Mouse (Mus musculus) MEL (cell line): ENCODE measurements around the gene Alppl2. TPM values are rescaled to one million over a fixed set of nuclear protein-coding genes. Genes with fewer than 3 reads are reported as not detected.

Source experiments
- DNase-seq: peaks from one replicate; pipeline ENCODE4 v3.0.0; 2011; ENCODE audit warnings: low read depth, low spot score
- H3K27ac ChIP-seq: 2 replicates; pipeline ENCODE4 v1.5.1; 2012; ENCODE audit warnings: low read depth, mild to moderate bottlenecking, control low read depth, low read length, moderate library complexity; ENCODE audit not compliant: control insufficient read depth
- H3K27me3 ChIP-seq, 2 experiments: fragments of 150-350 bp in 1 of 2; sonication (generic) in 1 of 2; 2 replicates each; pipeline ENCODE4 v1.6.1; 2012; ENCODE audit warnings: low read length in 2 of 2, mild to moderate bottlenecking in 2 of 2, improper control_type of control experiment in 1 of 2, moderate library complexity in 1 of 2; ENCODE audit not compliant: insufficient read depth in 2 of 2, control insufficient read depth in 1 of 2
- H3K36me3 ChIP-seq, 2 experiments: 2 replicates each; pipeline ENCODE4 v1.6.1; 2012 to 2014; ENCODE audit warnings: low read length in 2 of 2, improper control_type of control experiment in 1 of 2, inconsistent platforms in 1 of 2, mild to moderate bottlenecking in 1 of 2; ENCODE audit not compliant: insufficient read depth in 2 of 2, control insufficient read depth in 1 of 2
- H3K4me1 ChIP-seq, 2 experiments: fragments of 150-350 bp in 1 of 2; sonication (generic) in 1 of 2; 2 replicates each; pipeline ENCODE4 v1.6.1; 2012; ENCODE audit warnings: low read length in 2 of 2, improper control_type of control experiment in 1 of 2, mild to moderate bottlenecking in 1 of 2; ENCODE audit not compliant: insufficient read depth in 2 of 2, control insufficient read depth in 1 of 2
- H3K4me3 ChIP-seq, 2 experiments: fragments of 150-350 bp in 1 of 2; sonication (generic) in 1 of 2; 2 replicates each; pipeline ENCODE4 v1.5.1; 2012; ENCODE audit warnings: low read depth in 2 of 2, low read length in 2 of 2, mild to moderate bottlenecking in 2 of 2, moderate library complexity in 2 of 2, control low read depth in 1 of 2, improper control_type of control experiment in 1 of 2; ENCODE audit not compliant: control insufficient read depth in 1 of 2, insufficient read depth in 1 of 2
- H3K79me2 ChIP-seq: 2 replicates; pipeline ENCODE4 v1.6.1; 2012; ENCODE audit warnings: mild to moderate bottlenecking, low read length, moderate library complexity; ENCODE audit not compliant: control insufficient read depth, poor library complexity, insufficient read depth
- H3K9ac ChIP-seq: 2 replicates; pipeline ENCODE4 v1.6.1; 2012; ENCODE audit warnings: low read depth, mild to moderate bottlenecking, control low read depth, low read length, moderate library complexity; ENCODE audit not compliant: control insufficient read depth, poor library complexity, severe bottlenecking
- H3K9me3 ChIP-seq: fragments of 150-350 bp; sonication (generic); replicated peaks from 2 replicates; pipeline ENCODE4 v1.6.1; 2012; ENCODE audit warnings: mild to moderate bottlenecking, low read length, improper control_type of control experiment, moderate library complexity; ENCODE audit not compliant: insufficient read depth
- BHLHE40 ChIP-seq: IDR thresholded peaks from 2 replicates; pipeline ENCODE4 v1.6.1; 2012; ENCODE audit warnings: low read depth, mild to moderate bottlenecking, inconsistent platforms, low read length, improper control_type of control experiment, borderline replicate concordance
- CHD1 ChIP-seq: IDR thresholded peaks from 2 replicates; pipeline ENCODE4 v1.6.1; 2012; ENCODE audit warnings: low read depth, mild to moderate bottlenecking, inconsistent platforms, low read length, improper control_type of control experiment
- ELF1 ChIP-seq: IDR thresholded peaks from 2 replicates; pipeline ENCODE4 v1.6.1; 2014; ENCODE audit warnings: low read depth, mild to moderate bottlenecking, inconsistent platforms, low read length, improper control_type of control experiment, moderate library complexity
- GABPA ChIP-seq: IDR thresholded peaks from 2 replicates; pipeline ENCODE4 v1.6.1; 2012; ENCODE audit warnings: low read depth, mild to moderate bottlenecking, inconsistent platforms, low read length, improper control_type of control experiment, moderate library complexity
- GATA1 ChIP-seq: IDR thresholded peaks from 2 replicates; pipeline ENCODE4 v1.6.1; 2011; ENCODE audit warnings: low read depth, low read length, improper control_type of control experiment
- HCFC1 ChIP-seq: IDR thresholded peaks from 2 replicates; pipeline ENCODE4 v1.6.1; 2012; ENCODE audit warnings: low read depth, mild to moderate bottlenecking, inconsistent platforms, low read length, improper control_type of control experiment, moderate library complexity
- JUND ChIP-seq: IDR thresholded peaks from 2 replicates; pipeline ENCODE4 v1.6.1; 2011; ENCODE audit warnings: low read depth, mild to moderate bottlenecking, improper control_type of control experiment, low read length
- KAT2A ChIP-seq: conservative IDR thresholded peaks from 2 replicates; pipeline ENCODE4 v1.6.1; 2012; ENCODE audit warnings: low read depth, low read length, improper control_type of control experiment, inconsistent platforms
- MAFK ChIP-seq: IDR thresholded peaks from 2 replicates; pipeline ENCODE4 v1.6.1; 2011; ENCODE audit warnings: low read depth, mild to moderate bottlenecking, low read length, improper control_type of control experiment, borderline replicate concordance
- MAX ChIP-seq: IDR thresholded peaks from 2 replicates; pipeline ENCODE4 v1.6.1; 2011; ENCODE audit warnings: low read length, improper control_type of control experiment
- MAZ ChIP-seq: IDR thresholded peaks from 2 replicates; pipeline ENCODE4 v1.6.1; 2012; ENCODE audit warnings: low read depth, mild to moderate bottlenecking, inconsistent platforms, low read length, improper control_type of control experiment
- MEF2A ChIP-seq: IDR thresholded peaks from 2 replicates; pipeline ENCODE4 v1.6.1; 2014; ENCODE audit warnings: low read depth, mild to moderate bottlenecking, inconsistent platforms, low read length, improper control_type of control experiment; ENCODE audit not compliant: poor library complexity, insufficient replicate concordance, severe bottlenecking; ENCODE audit errors: extremely low read depth
- MXI1 ChIP-seq: IDR thresholded peaks from 2 replicates; pipeline ENCODE4 v1.6.1; 2011; ENCODE audit warnings: mild to moderate bottlenecking, low read depth, low read length, improper control_type of control experiment
- MYB ChIP-seq: IDR thresholded peaks from 2 replicates; pipeline ENCODE4 v1.6.1; 2011; ENCODE audit warnings: mild to moderate bottlenecking, low read depth, low read length, improper control_type of control experiment
- MYC ChIP-seq: IDR thresholded peaks from 2 replicates; pipeline ENCODE4 v1.6.1; 2011; ENCODE audit warnings: low read depth, mild to moderate bottlenecking, low read length, improper control_type of control experiment, moderate library complexity
- NELFE ChIP-seq: IDR thresholded peaks from 2 replicates; pipeline ENCODE4 v1.6.1; 2011; ENCODE audit warnings: low read depth, low read length, improper control_type of control experiment
- NRF1 ChIP-seq: IDR thresholded peaks from 2 replicates; pipeline ENCODE4 v1.6.1; 2014; ENCODE audit warnings: low read depth, mild to moderate bottlenecking, inconsistent platforms, low read length, improper control_type of control experiment, moderate library complexity; ENCODE audit not compliant: poor library complexity, insufficient read depth, severe bottlenecking
- POLR2A ChIP-seq, 2 experiments: IDR thresholded peaks; 2 replicates each; pipeline ENCODE4 v1.6.1; 2011 to 2012; ENCODE audit warnings: low read length in 2 of 2, mild to moderate bottlenecking in 2 of 2, control low read depth in 1 of 2, improper control_type of control experiment in 1 of 2, low read depth in 1 of 2, moderate library complexity in 1 of 2; ENCODE audit not compliant: control insufficient read depth in 1 of 2, insufficient read depth in 1 of 2, poor library complexity in 1 of 2
- POLR2AphosphoS2 ChIP-seq: IDR thresholded peaks from 2 replicates; pipeline ENCODE4 v1.6.1; 2011; ENCODE audit warnings: low read length, improper control_type of control experiment
- RAD21 ChIP-seq: IDR thresholded peaks from 2 replicates; pipeline ENCODE4 v1.6.1; 2011; ENCODE audit warnings: mild to moderate bottlenecking, low read depth, low read length, improper control_type of control experiment
- RCOR1 ChIP-seq: IDR thresholded peaks from 2 replicates; pipeline ENCODE4 v1.6.1; 2012; ENCODE audit warnings: low read depth, mild to moderate bottlenecking, inconsistent platforms, low read length, improper control_type of control experiment
- TBP ChIP-seq: IDR thresholded peaks from 2 replicates; pipeline ENCODE4 v1.8.0; 2011; ENCODE audit warnings: low read depth, low read length, improper control_type of control experiment
- TCF12 ChIP-seq: IDR thresholded peaks from 2 replicates; pipeline ENCODE4 v1.6.1; 2014; ENCODE audit warnings: low read depth, mild to moderate bottlenecking, inconsistent platforms, low read length, improper control_type of control experiment, moderate library complexity
- USF1 ChIP-seq: IDR thresholded peaks from 2 replicates; pipeline ENCODE4 v1.6.1; 2014; ENCODE audit warnings: low read depth, mild to moderate bottlenecking, inconsistent platforms, low read length, improper control_type of control experiment, moderate library complexity
- USF2 ChIP-seq, 2 experiments: IDR thresholded peaks; 2 replicates each; pipeline ENCODE4 v1.6.1; 2011 to 2012; ENCODE audit warnings: improper control_type of control experiment in 2 of 2, low read length in 2 of 2, borderline replicate concordance in 1 of 2, inconsistent platforms in 1 of 2, low read depth in 1 of 2, mild to moderate bottlenecking in 1 of 2; ENCODE audit not compliant: insufficient read depth in 1 of 2
- ZC3H11A ChIP-seq: IDR thresholded peaks from 2 replicates; pipeline ENCODE4 v1.6.1; 2012; ENCODE audit warnings: low read depth, mild to moderate bottlenecking, inconsistent platforms, low read length, improper control_type of control experiment
- ZKSCAN1 ChIP-seq: IDR thresholded peaks from 2 replicates; pipeline ENCODE4 v1.6.1; 2012; ENCODE audit warnings: low read depth, mild to moderate bottlenecking, inconsistent platforms, low read length, improper control_type of control experiment, moderate library complexity
- ZMIZ1 ChIP-seq: IDR thresholded peaks from 2 replicates; pipeline ENCODE4 v1.6.1; 2012; ENCODE audit warnings: low read depth, mild to moderate bottlenecking, inconsistent platforms, low read length, improper control_type of control experiment, moderate library complexity
- ZNF384 ChIP-seq: IDR thresholded peaks from 2 replicates; pipeline ENCODE4 v1.6.1; 2012; ENCODE audit warnings: low read depth, mild to moderate bottlenecking, inconsistent platforms, low read length, improper control_type of control experiment
- polyA plus RNA-seq, 2 experiments: library from polyadenylated mRNA; stranded (reverse) in 1 of 2; unstranded in 1 of 2; fragments of >175 nt in 1 of 2; fragments of >200 nt in 1 of 2; gene quantifications; 2 replicates each; pipeline versions ENCODE4 v1.2.1 to v1.2.4; 2012; ENCODE audit warnings: low replicate concordance in 2 of 2, low read depth in 1 of 2; ENCODE audit not compliant: insufficient read length in 2 of 2, insufficient read depth in 1 of 2, missing spikeins in 1 of 2
- total RNA-seq: library from RNA; depleted of rRNA; stranded (reverse); fragments of 300-350 nt; gene quantifications from 2 replicates; pipeline ENCODE4 v1.2.3, GENCODE M21; 2012

Gene Alppl2
- total and polyA plus RNA-seq, 3 experiments: not detected

DNA sequence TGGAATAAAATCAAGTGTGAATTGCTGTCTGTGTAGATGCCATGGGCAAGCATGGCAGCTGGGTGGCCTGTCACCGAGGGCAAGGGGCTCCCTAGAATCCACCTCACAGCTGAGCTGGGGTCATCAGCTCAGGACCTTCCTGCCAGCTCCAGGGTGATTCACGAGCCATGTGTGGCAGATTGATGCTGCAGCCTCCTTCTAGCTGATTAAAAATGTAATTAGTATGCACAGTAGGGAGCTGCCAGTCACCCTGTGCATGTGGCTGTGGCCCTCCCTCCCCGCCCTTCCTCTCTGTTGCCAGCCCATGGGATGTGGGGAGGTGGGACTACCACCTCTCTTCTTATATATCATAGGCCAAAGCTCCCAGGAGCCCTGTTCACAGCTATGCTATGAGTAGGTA lies 39.7 kb downstream of the Alppl2 start:
- H3K9ac ChIP-seq: no peak overlapping the region

DNA sequence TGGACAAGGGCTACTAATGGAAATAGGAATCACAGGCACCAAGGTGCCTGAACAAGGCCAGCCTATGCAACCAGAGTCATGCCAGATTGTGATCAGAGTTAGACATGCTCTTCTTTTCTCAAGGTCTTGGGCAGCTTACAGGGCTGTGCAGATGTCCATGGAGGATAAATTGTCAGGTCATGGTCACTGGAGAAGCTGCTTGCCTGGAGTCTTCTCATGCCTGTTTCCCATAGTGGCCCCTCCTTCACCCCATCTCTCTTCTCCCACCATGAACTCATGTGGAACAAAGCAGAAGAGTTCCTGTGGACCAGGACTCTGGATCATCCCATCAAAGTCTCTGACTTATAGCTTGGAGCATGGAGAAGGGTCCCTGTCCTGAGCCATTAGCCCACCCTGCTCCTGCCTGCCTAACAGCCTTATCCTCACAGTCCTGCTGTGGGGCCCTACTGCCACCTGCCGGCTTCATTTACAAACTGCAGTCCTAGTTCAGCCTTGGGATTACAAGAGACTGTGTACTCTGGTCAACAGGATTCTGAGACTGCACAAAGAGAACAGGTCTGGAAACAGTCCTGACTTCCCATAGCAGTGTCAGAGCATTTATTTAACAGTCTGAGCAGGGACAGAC lies 47.8 kb downstream of the Alppl2 start:
- H3K4me1 ChIP-seq: peaks cover 0 to 13% of the 10 kb centered on the region in 2 experiments; a peak in 2 of 4 replicates
- no peaks in the 10 kb centered on the region for H3K9me3 ChIP-seq
- no peak overlapping the region for H3K9ac ChIP-seq
- H3K4me3 ChIP-seq: no peak overlapping the region
- no peaks in the 10 kb centered on the region for H3K27me3 ChIP-seq
- DNase-seq: peak; percentile 73
- peaks cover 0 to 10% of the 10 kb centered on the region in 2 experiments; a peak in 2 of 4 replicates for H3K36me3 ChIP-seq
- H3K27ac ChIP-seq: no peak overlapping the region
- H3K79me2 ChIP-seq: no peaks in the 10 kb centered on the region
- TF ChIP-seq HCFC1 (no peak), POLR2AphosphoS2 (no peak), NRF1 (no peak), MAFK (no peak), BHLHE40 (no peak), GABPA (no peak), TBP (no peak), GATA1 (no peak), RCOR1 (no peak), USF2 (IDR thresholded peaks at IDR 0.05; ENCODE audit: borderline replicate concordance in 1 of 2, insufficient read depth in 1 of 2, low read depth in 1 of 2, low read length in 2 of 2) (no peak), MYB (no peak), MAX (no peak), MYC (no peak), ZKSCAN1 (no peak), ELF1 (no peak), POLR2A (IDR thresholded peaks at IDR 0.05; ENCODE audit: control insufficient read depth in 1 of 2, insufficient read depth in 1 of 2, low read depth in 1 of 2, low read length in 2 of 2, poor library complexity in 1 of 2) (no peak), JUND (no peak), ZNF384 (0 out of 2 replicates have a peak, but pooled peaks have one; percentile 8), TCF12 (no peak), ZMIZ1 (no peak), NELFE (no peak), KAT2A (no peak), CHD1 (no peak), MAZ (no peak), RAD21 (peak; percentile 97), ZC3H11A (peak; percentile 95), USF1 (no peak), MEF2A (no peak)

More for the DNA sequence above, 39.7 kb downstream of the Alppl2 start:
- TF ChIP-seq MXI1 (no peak), USF2 (IDR thresholded peaks at IDR 0.05; ENCODE audit: borderline replicate concordance in 1 of 2, insufficient read depth in 1 of 2, low read depth in 1 of 2, low read length in 2 of 2) (no peak), MEF2A (no peak), USF1 (no peak), TCF12 (no peak), POLR2A (IDR thresholded peaks at IDR 0.05; ENCODE audit: control insufficient read depth in 1 of 2, insufficient read depth in 1 of 2, low read depth in 1 of 2, low read length in 2 of 2, poor library complexity in 1 of 2) (no peak), MAFK (no peak)
- Histone ChIP-seq H3K4me3 (no peak overlapping the region), H3K27me3 (no peaks in the 10 kb centered on the region), H3K27ac (no peak overlapping the region), H3K79me2 (no peaks in the 10 kb centered on the region), H3K9me3 (no peaks in the 10 kb centered on the region), H3K36me3 (no peaks in the 10 kb centered on the region), H3K4me1 (no peaks in the 10 kb centered on the region)
- DNase-seq: no peak
